Mouse (Mus musculus) MEL (cell line): ENCODE data around the gene Ccdc162.

Experiments used
- CHD1 ChIP-seq: IDR thresholded peaks from 2 replicates; pipeline ENCODE4 v1.6.1; 2012; ENCODE audit warnings: low read depth, mild to moderate bottlenecking, inconsistent platforms, low read length, improper control_type of control experiment
- CHD2 ChIP-seq: IDR thresholded peaks from 2 replicates; pipeline ENCODE4 v1.6.1; 2011; ENCODE audit warnings: low read length, improper control_type of control experiment
- CTCF ChIP-seq, 3 experiments: IDR thresholded peaks in 2 of 3; conservative IDR thresholded peaks in 1 of 3; 2 replicates each; pipeline ENCODE4 v1.5.1; 2011 to 2012; ENCODE audit warnings: low read length in 3 of 3, low read depth in 2 of 3, mild to moderate bottlenecking in 2 of 3, improper control_type of control experiment in 1 of 3, inconsistent platforms in 1 of 3, mixed read lengths in 1 of 3, moderate library complexity in 1 of 3; ENCODE audit not compliant: control insufficient read depth in 1 of 3, insufficient read depth in 1 of 3, poor library complexity in 1 of 3, severe bottlenecking in 1 of 3
- ELF1 ChIP-seq: IDR thresholded peaks from 2 replicates; pipeline ENCODE4 v1.6.1; 2014; ENCODE audit warnings: low read depth, mild to moderate bottlenecking, inconsistent platforms, low read length, improper control_type of control experiment, moderate library complexity
- EP300 ChIP-seq, 2 experiments: IDR thresholded peaks; 2 replicates each; pipeline ENCODE4 v1.6.1; 2011; ENCODE audit warnings: improper control_type of control experiment in 2 of 2, low read length in 2 of 2, low read depth in 1 of 2, mild to moderate bottlenecking in 1 of 2
- HCFC1 ChIP-seq: IDR thresholded peaks from 2 replicates; pipeline ENCODE4 v1.6.1; 2012; ENCODE audit warnings: low read depth, mild to moderate bottlenecking, inconsistent platforms, low read length, improper control_type of control experiment, moderate library complexity
- MAZ ChIP-seq: IDR thresholded peaks from 2 replicates; pipeline ENCODE4 v1.6.1; 2012; ENCODE audit warnings: low read depth, mild to moderate bottlenecking, inconsistent platforms, low read length, improper control_type of control experiment
- MXI1 ChIP-seq: IDR thresholded peaks from 2 replicates; pipeline ENCODE4 v1.6.1; 2011; ENCODE audit warnings: mild to moderate bottlenecking, low read depth, low read length, improper control_type of control experiment
- POLR2A ChIP-seq, 2 experiments: IDR thresholded peaks; 2 replicates each; pipeline ENCODE4 v1.6.1; 2011 to 2012; ENCODE audit warnings: low read length in 2 of 2, mild to moderate bottlenecking in 2 of 2, control low read depth in 1 of 2, improper control_type of control experiment in 1 of 2, low read depth in 1 of 2, moderate library complexity in 1 of 2; ENCODE audit not compliant: control insufficient read depth in 1 of 2, insufficient read depth in 1 of 2, poor library complexity in 1 of 2
- POLR2AphosphoS2 ChIP-seq: IDR thresholded peaks from 2 replicates; pipeline ENCODE4 v1.6.1; 2011; ENCODE audit warnings: low read length, improper control_type of control experiment
- TCF12 ChIP-seq: IDR thresholded peaks from 2 replicates; pipeline ENCODE4 v1.6.1; 2014; ENCODE audit warnings: low read depth, mild to moderate bottlenecking, inconsistent platforms, low read length, improper control_type of control experiment, moderate library complexity
- USF1 ChIP-seq: IDR thresholded peaks from 2 replicates; pipeline ENCODE4 v1.6.1; 2014; ENCODE audit warnings: low read depth, mild to moderate bottlenecking, inconsistent platforms, low read length, improper control_type of control experiment, moderate library complexity
- ZC3H11A ChIP-seq: IDR thresholded peaks from 2 replicates; pipeline ENCODE4 v1.6.1; 2012; ENCODE audit warnings: low read depth, mild to moderate bottlenecking, inconsistent platforms, low read length, improper control_type of control experiment
- ZMIZ1 ChIP-seq: IDR thresholded peaks from 2 replicates; pipeline ENCODE4 v1.6.1; 2012; ENCODE audit warnings: low read depth, mild to moderate bottlenecking, inconsistent platforms, low read length, improper control_type of control experiment, moderate library complexity

GRCm38 (mm10) chr10:41537983-41538330 lies 178.5 kb downstream of the Ccdc162 start:
- TF ChIP-seq CHD1 (no peak), ELF1 (no peak), CHD2 (no peak), MAZ (no peak), POLR2A (IDR thresholded peaks at IDR 0.05; ENCODE audit: control insufficient read depth in 1 of 2, insufficient read depth in 1 of 2, low read depth in 1 of 2, low read length in 2 of 2, poor library complexity in 1 of 2) (no peak), POLR2AphosphoS2 (no peak), HCFC1 (no peak), CTCF (IDR thresholded peaks at IDR 0.05 in 2 of 3, conservative IDR thresholded peaks at IDR 0.05 in 1 of 3; ENCODE audit: control insufficient read depth in 1 of 3, insufficient read depth in 1 of 3, low read depth in 2 of 3, low read length in 3 of 3, poor library complexity in 1 of 3, severe bottlenecking in 1 of 3) (no peak), USF1 (no peak), ZC3H11A (no peak), MXI1 (no peak), TCF12 (no peak), EP300 (IDR thresholded peaks at IDR 0.05; ENCODE audit: low read depth in 1 of 2, low read length in 2 of 2) (no peak), ZMIZ1 (no peak)
